Mouse (Mus musculus): ENCODE results near the gene Gm12790. TPM values are rescaled to one million over a fixed set of nuclear protein-coding genes. Genes with fewer than 3 reads are reported as not detected.
A peak's percentile ranks its signal among the peaks of the same experiment; 100 is the strongest.
"Not testable (repeated sequence)": the region's sequence is repeated elsewhere in the genome, so short reads cannot be mapped to it uniquely, and the experiment has no call there.

Gene Gm12790
- not detected in 2 replicates for polyA plus RNA-seq (2012; rRNA removed)

- not testable (repeated sequence) for DNase-seq (ENCODE audit: low spot score)
Observed at GRCm38 (mm10) chr4:101980949-101981348, at the start of gene Gm12790. Gene Gm12790, minus strand, starts transcription at chr4:101981049.

- no peak for DNase-seq (ENCODE audit: low spot score)
Observed at GRCm38 (mm10) chr4:102026619-102027018, 45.8 kb upstream of the Gm12790 start.

- peak; percentile 31 for DNase-seq (ENCODE audit: low spot score)
Observed at GRCm38 (mm10) chr4:101998267-101998922, 17.5 kb upstream of the Gm12790 start.

- no peak for DNase-seq (ENCODE audit: low spot score)
Observed at GRCm38 (mm10) chr4:101997426-101997825, 16.6 kb upstream of the Gm12790 start.

GRCm38 (mm10) chr4:101986326-101986725 lies 5.5 kb upstream of the Gm12790 start, which contains the start of gene Gm12789:
Gene Gm12789, plus strand, starts transcription at chr4:101986626.
- DNase-seq (ENCODE audit: low spot score), result not testable (repeated sequence)

- DNase-seq (ENCODE audit: low spot score), result no peak
Observed at GRCm38 (mm10) chr4:101985678-101986077, 4.8 kb upstream of the Gm12790 start.

GRCm38 (mm10) chr4:101940107-101940506 lies 40.7 kb downstream of the Gm12790 start, which contains the start of gene Gm12794:
Gene Gm12794, plus strand, starts transcription at chr4:101940407.
- DNase-seq (ENCODE audit: low spot score), result not testable (repeated sequence)

Other genes starting within 250 kb of the Gm12790 start
- not detected in 2 replicates for gene B020004J07Rik, start 137.0 kb downstream of the Gm12790 start, polyA plus RNA-seq (2012; rRNA removed)
- not detected in 2 replicates for gene C130073F10Rik, start 87.3 kb downstream of the Gm12790 start, polyA plus RNA-seq (2012; rRNA removed)
- 0.04 TPM in 1 of 2 replicates, not detected in the other for gene Gm12800, start 71.9 kb downstream of the Gm12790 start, polyA plus RNA-seq (2012; rRNA removed)
- not detected in 2 replicates for gene Gm12794, start 40.6 kb downstream of the Gm12790 start, polyA plus RNA-seq (2012; rRNA removed)
- gene Gm12789, start 5.6 kb upstream of the Gm12790 start, polyA plus RNA-seq (2012; rRNA removed), result not detected in 2 replicates
- 32.8 and 47.1 TPM in 2 replicates for gene Pde4b, start 106.5 kb upstream of the Gm12790 start, polyA plus RNA-seq (2012; rRNA removed)